Comparison of ENCODE assay signal across 15 mouse cellular contexts in genomic region chr17:71202136-71202535, GRCm38 (mm10). TPM values are rescaled to one million over a fixed set of nuclear protein-coding genes. Genes with fewer than 3 reads are reported as not detected.
A peak's percentile ranks its signal among the peaks of the same experiment; 100 is the strongest.
DNase-seq lines count a peak whose midpoint lies in the region; TF ChIP-seq lines count a peak whose summit lies in the region.
"Had no signal": no experiment of that assay in that cellular context is flagged by ENCODE, and none has a peak within 500 bp of the region (broad histone marks: within the 10 kb centered on the region; RNA-seq: fewer than 3 reads in every experiment).

No protein-coding gene starts in this region.

- H3K36me3 ChIP-seq in small intestine, adult 2 months (ENCODE audit: control insufficient read depth, insufficient read depth, low read length): no peaks in the 10 kb centered on the region
- H3K36me3 ChIP-seq: embryonic facial prominence, embryonic 15.5 days; heart, embryonic 15.5 days; neural tube, embryonic 13.5 days had no signal

- intact Hi-C loops in left cerebral cortex, postnatal 25 days (cut with DNase I): loop anchor here (5.0 kb wide), 1 partner anchor 200 kb away; the partner anchor contains the start of genes Myl12a and Myom1

- peak overlapping the region; percentile 68 for H3K27ac ChIP-seq in small intestine, adult 2 months (ENCODE audit: insufficient read depth, low read depth, low read length)
- H3K27ac ChIP-seq: embryonic facial prominence, embryonic 15.5 days; forebrain, embryonic 13.5 days; heart, embryonic 15.5 days; left cerebral cortex, adult 2 months; limb, embryonic 13.5 days; neural tube, embryonic 13.5 days had no signal

- peaks cover 12% of the 10 kb centered on the region for H3K4me1 ChIP-seq in small intestine, adult 2 months (ENCODE audit: control insufficient read depth, insufficient read depth, insufficient read length, low read length)

- H3K4me3 ChIP-seq in small intestine, adult 2 months (ENCODE audit: low read depth, low read length): no peak overlapping the region
- H3K4me3 ChIP-seq: embryonic facial prominence, embryonic 15.5 days; forebrain, embryonic 13.5 days; heart, embryonic 15.5 days; left cerebral cortex, adult 2 months; limb, embryonic 13.5 days; neural tube, embryonic 13.5 days had no signal

- peak; percentile 56 for DNase-seq in embryo, embryonic 10 days (ENCODE audit: low spot score)
- no peak for DNase-seq in embryo, embryonic 9.5 days (ENCODE audit: extremely low spot score)
- peak; percentile 84 for DNase-seq in kidney, adult 11 months
- peak; percentile 36 for DNase-seq in kidney, postnatal 10 days
- no peak for DNase-seq in adrenal gland, adult 18-20 months (ENCODE audit: low spot score in 2 of 2)
- DNase-seq in left cerebral cortex, postnatal 25 days (ENCODE audit: low spot score in 2 of 2): no peak
- no peak for DNase-seq in right cerebral cortex, postnatal 36 days (ENCODE audit: low spot score in 2 of 2)
- DNase-seq: cerebellum, postnatal 25 days had no signal

- no peaks in the 10 kb centered on the region for H3K27me3 ChIP-seq in small intestine, adult 2 months (ENCODE audit: control insufficient read depth, insufficient read depth, low read length)
- H3K27me3 ChIP-seq: embryonic facial prominence, embryonic 15.5 days; forebrain, embryonic 13.5 days; heart, embryonic 15.5 days; limb, embryonic 13.5 days; neural tube, embryonic 13.5 days had no signal

- 52% methylated on average over 4 of the region's 4 CpGs for WGBS in small intestine, adult 2 months

- TF ChIP-seq POLR2A in small intestine, adult 2 months (IDR thresholded peaks at IDR 0.05; ENCODE audit: low read depth, low read length): peak; percentile 39; the same call in 1 of the 2 replicates

- TF ChIP-seq CTCF in small intestine, adult 2 months (IDR thresholded peaks at IDR 0.05; ENCODE audit: extremely low read depth, insufficient read length, insufficient replicate concordance, low read depth, low read length): no peak

RNA-seq across cellular contexts. Expression of gene Lpin2, which starts 19.8 kb away (rescaled TPM):
- 7.7 and 39.8 TPM in 2 replicates for polyA plus RNA-seq in small intestine, adult 2 months (2012; rRNA removed)
- total RNA-seq in adrenal gland, adult 18-20 months (2021): 10 to 100 TPM; 34.4 to 40.1 TPM
- total RNA-seq in left cerebral cortex, postnatal 25 days (2021): 10 to 100 TPM; 81.0 to 85.1 TPM

Comparison
In these comparisons a context has a peak if more than half of its experiments do, and no peak if none do; other contexts are left out.
1. DNase-seq: peak in embryo, embryonic 10 days (single experiment), kidney, adult 11 months (single experiment) and kidney, postnatal 10 days (single experiment); none in embryo, embryonic 9.5 days (single experiment), adrenal gland, adult 18-20 months (0 of 2), left cerebral cortex, postnatal 25 days (0 of 2) and right cerebral cortex, postnatal 36 days (0 of 2).